Mouse (Mus musculus): Measurements from ENCODE around the gene Sema5a. TPM values are rescaled to one million over a fixed set of nuclear protein-coding genes. Genes with fewer than 3 reads are reported as not detected.

Sema5a gene
- polyA plus RNA-seq, 1 experiment from 2014 or later = 3.5 TPM

- Histone ChIP-seq H3K9me3 (ENCODE audit: control insufficient read depth, low read length) (no peaks in the 10 kb centered on the region), H3K4me2 (no peak overlapping the region), H3K9ac (ENCODE audit: low read length) (no peak overlapping the region), H3K4me3 (ENCODE audit: low read depth, low read length) (no peak overlapping the region), H3K27ac (ENCODE audit: low read depth, low read length) (no peak overlapping the region), H3K27me3 (ENCODE audit: control insufficient read depth, insufficient read depth, low read length) (no peaks in the 10 kb centered on the region), H3K36me3 (ENCODE audit: control insufficient read depth, insufficient read depth, low read length) (no peaks in the 10 kb centered on the region), H3K4me1 (ENCODE audit: control insufficient read depth, insufficient read depth, low read length) (no peaks in the 10 kb centered on the region)
- ATAC-seq (ENCODE audit: low FRiP score) (no peak), DNase-seq (ENCODE audit: low spot score, missing footprints) (no peak)
- WGBS = 87% methylated on average over 6 of the region's 6 CpGs
Measured at GRCm38 (mm10) chr15:32306557-32307243, 62.1 kb downstream of the Sema5a start.

DNA sequence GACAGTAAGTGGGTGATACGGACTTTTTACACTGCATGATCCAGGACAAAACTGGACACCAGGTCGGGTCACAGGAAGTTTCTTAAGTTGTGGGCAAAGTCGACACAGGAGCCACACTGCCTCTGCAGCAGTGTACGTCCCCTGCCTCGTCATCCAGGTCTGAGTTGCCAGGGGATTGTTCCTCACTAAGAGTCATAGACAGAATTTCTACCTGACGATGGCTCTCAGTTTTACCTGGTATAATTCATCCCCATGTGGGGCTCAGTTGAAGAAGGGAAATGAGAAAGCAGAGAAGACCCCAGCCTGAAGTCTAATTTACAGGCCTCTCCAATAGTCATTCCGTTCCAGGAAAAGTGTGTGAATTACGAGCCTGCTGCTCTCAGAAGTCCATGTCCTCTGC lies 66.2 kb downstream of the Sema5a start:
- Histone ChIP-seq H3K4me3 (ENCODE audit: low read depth, low read length) (no peak overlapping the region), H3K27ac (ENCODE audit: low read depth, low read length) (no peak overlapping the region), H3K9ac (ENCODE audit: low read length) (no peak overlapping the region), H3K27me3 (ENCODE audit: control insufficient read depth, insufficient read depth, low read length) (no peaks in the 10 kb centered on the region), H3K9me3 (ENCODE audit: control insufficient read depth, low read length) (no peaks in the 10 kb centered on the region), H3K36me3 (ENCODE audit: control insufficient read depth, insufficient read depth, low read length) (no peaks in the 10 kb centered on the region), H3K4me1 (ENCODE audit: control insufficient read depth, insufficient read depth, low read length) (no peaks in the 10 kb centered on the region), H3K4me2 (no peak overlapping the region)
- 83% methylated on average over 8 of the region's 8 CpGs for WGBS
- DNase-seq (ENCODE audit: low spot score, missing footprints) (no peak), ATAC-seq (ENCODE audit: low FRiP score) (no peak)

- DNase-seq (ENCODE audit: low spot score, missing footprints) (no peak), ATAC-seq (ENCODE audit: low FRiP score) (no peak)
- Histone ChIP-seq H3K36me3 (ENCODE audit: control insufficient read depth, insufficient read depth, low read length) (no peaks in the 10 kb centered on the region), H3K4me1 (ENCODE audit: control insufficient read depth, insufficient read depth, low read length) (no peaks in the 10 kb centered on the region), H3K9me3 (ENCODE audit: control insufficient read depth, low read length) (no peaks in the 10 kb centered on the region), H3K4me2 (no peak overlapping the region), H3K27ac (ENCODE audit: low read depth, low read length) (no peak overlapping the region), H3K27me3 (ENCODE audit: control insufficient read depth, insufficient read depth, low read length) (no peaks in the 10 kb centered on the region), H3K9ac (ENCODE audit: low read length) (no peak overlapping the region), H3K4me3 (ENCODE audit: low read depth, low read length) (no peak overlapping the region)
- WGBS = 86% methylated on average over 8 of the region's 8 CpGs
Measured at GRCm38 (mm10) chr15:32311287-32311686, 66.7 kb downstream of the Sema5a start.

- ATAC-seq (ENCODE audit: low FRiP score) (no peak), DNase-seq (ENCODE audit: low spot score, missing footprints) (no peak)
- no peak overlapping the region for H3K4me3 ChIP-seq (ENCODE audit: low read depth, low read length)
- 93% methylated on average over 5 of the region's 5 CpGs for WGBS
- no peaks in the 10 kb centered on the region for H3K9me3 ChIP-seq (ENCODE audit: control insufficient read depth, low read length)
- H3K9ac ChIP-seq (ENCODE audit: low read length) = no peak overlapping the region
- H3K4me2 ChIP-seq = no peak overlapping the region
- no peaks in the 10 kb centered on the region for H3K4me1 ChIP-seq (ENCODE audit: control insufficient read depth, insufficient read depth, low read length)
- no peaks in the 10 kb centered on the region for H3K36me3 ChIP-seq (ENCODE audit: control insufficient read depth, insufficient read depth, low read length)
- H3K27me3 ChIP-seq (ENCODE audit: control insufficient read depth, insufficient read depth, low read length) = no peaks in the 10 kb centered on the region
- H3K27ac ChIP-seq (ENCODE audit: low read depth, low read length) = no peak overlapping the region
Measured at GRCm38 (mm10) chr15:32317074-32317473, 72.5 kb downstream of the Sema5a start.

GRCm38 (mm10) chr15:32320739-32321138 lies 76.1 kb downstream of the Sema5a start:
- H3K4me3 ChIP-seq (ENCODE audit: low read depth, low read length) = no peak overlapping the region
- no peaks in the 10 kb centered on the region for H3K4me1 ChIP-seq (ENCODE audit: control insufficient read depth, insufficient read depth, low read length)
- H3K27me3 ChIP-seq (ENCODE audit: control insufficient read depth, insufficient read depth, low read length) = no peaks in the 10 kb centered on the region
- 96% methylated on average over 3 of the region's 3 CpGs for WGBS
- no peak overlapping the region for H3K9ac ChIP-seq (ENCODE audit: low read length)
- ATAC-seq (ENCODE audit: low FRiP score) (no peak), DNase-seq (ENCODE audit: low spot score, missing footprints) (no peak)
- no peaks in the 10 kb centered on the region for H3K9me3 ChIP-seq (ENCODE audit: control insufficient read depth, low read length)
- H3K4me2 ChIP-seq = no peak overlapping the region
- no peaks in the 10 kb centered on the region for H3K36me3 ChIP-seq (ENCODE audit: control insufficient read depth, insufficient read depth, low read length)
- no peak overlapping the region for H3K27ac ChIP-seq (ENCODE audit: low read depth, low read length)

- 86% methylated on average over 5 of the region's 5 CpGs for WGBS
- Histone ChIP-seq H3K4me2 (no peak overlapping the region), H3K4me1 (ENCODE audit: control insufficient read depth, insufficient read depth, low read length) (no peaks in the 10 kb centered on the region), H3K27me3 (ENCODE audit: control insufficient read depth, insufficient read depth, low read length) (no peaks in the 10 kb centered on the region), H3K9ac (ENCODE audit: low read length) (no peak overlapping the region), H3K36me3 (ENCODE audit: control insufficient read depth, insufficient read depth, low read length) (no peaks in the 10 kb centered on the region), H3K9me3 (ENCODE audit: control insufficient read depth, low read length) (no peaks in the 10 kb centered on the region), H3K4me3 (ENCODE audit: low read depth, low read length) (no peak overlapping the region), H3K27ac (ENCODE audit: low read depth, low read length) (no peak overlapping the region)
- no peak for DNase-seq (ENCODE audit: low spot score, missing footprints)
- ATAC-seq (ENCODE audit: low FRiP score) = no peak
Measured at GRCm38 (mm10) chr15:32322455-32323220, 78.0 kb downstream of the Sema5a start.

DNA sequence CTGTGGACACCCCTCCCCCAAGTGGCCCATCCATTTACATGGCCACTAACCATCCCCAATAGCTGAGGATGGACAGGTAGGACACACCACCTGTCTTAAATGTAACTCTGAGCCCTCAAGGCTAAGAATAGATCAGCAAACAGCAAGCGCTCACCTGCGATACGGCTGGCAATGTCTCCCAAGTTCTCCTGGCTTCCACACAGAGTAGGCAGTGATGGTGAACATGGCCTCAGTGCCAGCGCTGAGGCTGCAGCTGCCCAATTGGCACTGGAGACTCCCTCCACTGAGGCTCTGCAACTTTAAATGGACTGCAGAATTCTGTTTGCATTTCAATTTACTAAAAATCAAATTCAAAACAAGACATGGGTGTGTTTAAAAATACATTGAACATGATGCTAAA lies 78.6 kb downstream of the Sema5a start:
- Histone ChIP-seq H3K4me2 (no peak overlapping the region), H3K9ac (ENCODE audit: low read length) (no peak overlapping the region), H3K27ac (ENCODE audit: low read depth, low read length) (no peak overlapping the region), H3K9me3 (ENCODE audit: control insufficient read depth, low read length) (no peaks in the 10 kb centered on the region), H3K27me3 (ENCODE audit: control insufficient read depth, insufficient read depth, low read length) (no peaks in the 10 kb centered on the region), H3K4me1 (ENCODE audit: control insufficient read depth, insufficient read depth, low read length) (no peaks in the 10 kb centered on the region), H3K4me3 (ENCODE audit: low read depth, low read length) (no peak overlapping the region), H3K36me3 (ENCODE audit: control insufficient read depth, insufficient read depth, low read length) (no peaks in the 10 kb centered on the region)
- DNase-seq (ENCODE audit: low spot score, missing footprints) (no peak), ATAC-seq (ENCODE audit: low FRiP score) (no peak)
- 95% methylated on average over 4 of the region's 4 CpGs for WGBS

DNA sequence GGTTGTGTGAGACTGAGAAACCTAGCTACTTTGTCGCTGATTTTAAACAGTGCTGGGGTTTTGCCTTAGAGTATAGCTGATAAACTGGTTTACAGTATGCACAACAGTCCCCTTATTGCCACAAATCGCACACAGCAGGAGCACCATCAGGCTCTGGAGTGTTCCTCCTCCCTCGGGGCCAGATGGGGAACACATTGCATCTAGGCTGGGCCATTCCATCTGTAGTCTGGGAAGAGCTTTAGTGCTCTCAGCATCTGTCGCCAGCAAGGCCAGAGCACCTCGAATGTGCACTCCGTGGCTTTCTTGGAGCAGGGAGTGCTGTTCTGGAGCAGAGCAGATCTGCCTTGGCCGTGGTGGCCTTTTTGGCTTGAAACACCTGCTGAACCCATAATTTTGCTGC lies 79.5 kb downstream of the Sema5a start:
- Histone ChIP-seq H3K4me3 (ENCODE audit: low read depth, low read length) (no peak overlapping the region), H3K36me3 (ENCODE audit: control insufficient read depth, insufficient read depth, low read length) (no peaks in the 10 kb centered on the region), H3K27ac (ENCODE audit: low read depth, low read length) (no peak overlapping the region), H3K4me2 (no peak overlapping the region), H3K9me3 (ENCODE audit: control insufficient read depth, low read length) (no peaks in the 10 kb centered on the region), H3K27me3 (ENCODE audit: control insufficient read depth, insufficient read depth, low read length) (no peaks in the 10 kb centered on the region), H3K9ac (ENCODE audit: low read length) (no peak overlapping the region), H3K4me1 (ENCODE audit: control insufficient read depth, insufficient read depth, low read length) (no peaks in the 10 kb centered on the region)
- no peak for ATAC-seq (ENCODE audit: low FRiP score)
- 74% methylated on average over 7 of the region's 7 CpGs for WGBS
- no peak for DNase-seq (ENCODE audit: low spot score, missing footprints)

DNA sequence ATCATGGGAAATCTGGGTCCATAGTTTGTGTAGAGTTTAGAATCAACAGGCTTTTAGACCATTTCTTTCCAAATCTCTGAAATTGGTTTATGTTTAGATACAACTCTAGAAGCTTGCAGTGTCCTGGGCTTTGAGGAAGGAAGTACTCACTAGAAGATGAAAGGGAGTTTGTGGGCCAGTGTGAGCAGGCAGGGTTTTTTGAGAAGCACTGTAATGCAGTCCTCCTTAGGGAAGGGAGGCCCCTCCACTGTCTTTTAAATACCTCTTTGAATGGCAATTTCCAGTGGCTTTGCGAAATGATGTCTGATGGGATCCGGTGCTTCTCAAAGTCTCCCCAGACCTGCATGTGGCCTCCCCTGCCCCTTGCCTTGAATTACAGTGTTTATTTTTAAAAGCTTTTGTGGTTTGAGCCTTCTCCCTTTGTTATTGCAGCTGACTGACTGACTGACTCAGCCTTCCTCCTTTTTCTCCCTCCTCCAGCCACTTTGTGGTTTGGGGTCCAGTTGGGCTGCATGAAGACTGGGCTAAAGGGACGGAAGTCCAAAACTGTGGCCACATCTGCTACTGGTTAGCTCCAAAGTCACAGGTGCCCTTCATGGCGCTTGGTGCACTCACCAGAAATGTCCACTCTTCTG lies 83.9 kb downstream of the Sema5a start:
- Histone ChIP-seq H3K9ac (ENCODE audit: low read length) (no peak overlapping the region), H3K9me3 (ENCODE audit: control insufficient read depth, low read length) (no peaks in the 10 kb centered on the region), H3K4me1 (ENCODE audit: control insufficient read depth, insufficient read depth, low read length) (no peaks in the 10 kb centered on the region; the same call in 1 of the 2 replicates), H3K4me3 (ENCODE audit: low read depth, low read length) (no peak overlapping the region), H3K36me3 (ENCODE audit: control insufficient read depth, insufficient read depth, low read length) (no peaks in the 10 kb centered on the region), H3K27ac (ENCODE audit: low read depth, low read length) (no peak overlapping the region), H3K27me3 (ENCODE audit: control insufficient read depth, insufficient read depth, low read length) (no peaks in the 10 kb centered on the region), H3K4me2 (no peak overlapping the region)
- 60% methylated on average over 4 of the region's 4 CpGs for WGBS
- no peak for DNase-seq (ENCODE audit: low spot score, missing footprints)
- no peak for ATAC-seq (ENCODE audit: low FRiP score)
